ENCODE assay signal across 13 mouse cellular contexts in genomic region chr17:52530260-52530659, GRCm38 (mm10).
"Had no signal": no experiment of that assay in that cellular context is flagged by ENCODE, and none has a peak within 500 bp of the region (broad histone marks: within the 10 kb centered on the region; RNA-seq: fewer than 3 reads in every experiment).

No protein-coding gene starts in this region.

- DNase-seq: lung, embryonic 14.5 days; lung, postnatal 10 days; lung, postnatal 4 days; right cerebral cortex, postnatal 14 days; thymus, adult 2 months; thymus, postnatal 25 days; thymus, postnatal 4 days had no signal

- H3K9me3 ChIP-seq: midbrain, embryonic 13.5 days; midbrain, embryonic 15.5 days; neural tube, embryonic 12.5 days; stomach, embryonic 15.5 days had no signal

- H3K27me3 ChIP-seq: midbrain, embryonic 13.5 days; midbrain, embryonic 15.5 days; neural tube, embryonic 12.5 days; stomach, embryonic 15.5 days had no signal

- H3K4me1 ChIP-seq: midbrain, embryonic 13.5 days; midbrain, embryonic 15.5 days; neural tube, embryonic 12.5 days; stomach, embryonic 15.5 days had no signal

- H3K36me3 ChIP-seq: midbrain, embryonic 13.5 days; midbrain, embryonic 15.5 days; neural tube, embryonic 12.5 days; stomach, embryonic 15.5 days had no signal

- H3K4me2 ChIP-seq: lung, embryonic 14.5 days; midbrain, embryonic 11.5 days; midbrain, embryonic 13.5 days; midbrain, embryonic 15.5 days; neural tube, embryonic 12.5 days; stomach, embryonic 15.5 days had no signal

- H3K27ac ChIP-seq: midbrain, embryonic 13.5 days; midbrain, embryonic 15.5 days; neural tube, embryonic 12.5 days; stomach, embryonic 15.5 days; stomach, postnatal 0 days had no signal

- ATAC-seq: midbrain, embryonic 13.5 days; midbrain, embryonic 15.5 days had no signal

- H3K4me3 ChIP-seq: midbrain, embryonic 13.5 days; midbrain, embryonic 15.5 days; neural tube, embryonic 12.5 days; stomach, embryonic 15.5 days had no signal

- H3K9ac ChIP-seq: lung, embryonic 14.5 days; midbrain, embryonic 13.5 days; midbrain, embryonic 15.5 days; neural tube, embryonic 12.5 days; stomach, embryonic 15.5 days had no signal
